Mouse (Mus musculus) liver, embryonic 14.5 days (tissue): ENCODE data around the gene Usp10.

Experiments
- CTCF ChIP-seq: IDR thresholded peaks from 2 replicates; pipeline ENCODE4 v1.5.1; 2016; ENCODE audit warnings: antibody characterized with exemption, low read depth, control low read depth
- EP300 ChIP-seq: IDR thresholded peaks from 2 replicates; pipeline ENCODE4 v1.6.1; 2016; ENCODE audit warnings: antibody characterized with exemption, low read depth

DNA sequence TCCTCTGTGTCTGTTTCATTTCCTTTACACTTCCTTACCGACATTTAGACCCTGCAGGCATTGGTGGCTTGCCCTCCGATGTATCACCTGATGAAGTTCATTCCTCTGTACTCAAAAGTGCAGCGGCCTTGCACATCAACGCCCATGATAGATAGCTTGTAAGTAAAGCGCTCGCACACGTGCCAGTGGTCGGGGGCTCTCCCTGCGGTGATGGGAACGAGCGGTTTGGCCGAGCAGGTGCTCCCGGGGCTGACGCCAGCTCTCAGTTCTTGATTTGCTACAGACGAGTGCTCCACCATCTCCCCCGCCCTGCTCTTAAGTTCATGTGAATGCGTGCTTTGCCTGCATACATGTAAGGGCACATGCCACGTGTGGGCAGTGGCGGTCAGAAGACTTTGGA is 37.5 kb downstream of the Usp10 start:
- TF ChIP-seq CTCF (no peak), EP300 (no peak)
